Mouse (Mus musculus): ENCODE measurements at regions not wholly inside any gene's neighbourhood (a gene's known extent, or its start where the extent isn't known, plus 50 kb on each side); places are given as distances from the start of the nearest gene placed in this dataset.
A peak's percentile ranks its signal among the peaks of the same experiment; 100 is the strongest.

GRCm38 (mm10) chr19:21150849-21151248, 121.2 kb upstream of the Zfand5 start:
- intact Hi-C loops (cut with DNase I): no loop called here
- DNase-seq: no peak

DNA sequence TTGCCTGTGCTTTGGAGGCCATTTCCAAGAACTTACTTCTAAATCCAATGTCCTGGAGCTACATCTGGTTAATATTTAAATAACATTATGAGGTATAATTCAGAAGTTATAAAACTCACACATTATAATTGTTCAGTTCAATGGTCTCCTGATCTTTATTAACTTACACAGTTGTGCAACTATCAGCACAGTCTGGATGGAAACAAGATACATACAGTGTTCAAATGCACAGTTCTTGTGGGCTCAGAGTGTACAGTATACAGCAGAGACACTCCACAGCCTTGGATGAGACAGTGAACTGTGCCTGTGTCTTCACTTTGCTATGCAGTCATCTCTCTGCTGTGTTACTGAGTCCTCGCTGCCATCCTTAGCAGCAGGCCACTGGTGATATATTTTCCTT, 121.8 kb upstream of the Zfand5 start:
- no peak for DNase-seq
- intact Hi-C loops (cut with DNase I): no loop called here

GRCm38 (mm10) chr19:21146860-21147390, 125.2 kb upstream of the Zfand5 start:
- intact Hi-C loops (cut with DNase I): no loop called here
- DNase-seq: no peak

GRCm38 (mm10) chr19:21144659-21145283, 127.3 kb upstream of the Zfand5 start:
- intact Hi-C loops (cut with DNase I): no loop called here
- peak; percentile 14 to 16 for DNase-seq

DNA sequence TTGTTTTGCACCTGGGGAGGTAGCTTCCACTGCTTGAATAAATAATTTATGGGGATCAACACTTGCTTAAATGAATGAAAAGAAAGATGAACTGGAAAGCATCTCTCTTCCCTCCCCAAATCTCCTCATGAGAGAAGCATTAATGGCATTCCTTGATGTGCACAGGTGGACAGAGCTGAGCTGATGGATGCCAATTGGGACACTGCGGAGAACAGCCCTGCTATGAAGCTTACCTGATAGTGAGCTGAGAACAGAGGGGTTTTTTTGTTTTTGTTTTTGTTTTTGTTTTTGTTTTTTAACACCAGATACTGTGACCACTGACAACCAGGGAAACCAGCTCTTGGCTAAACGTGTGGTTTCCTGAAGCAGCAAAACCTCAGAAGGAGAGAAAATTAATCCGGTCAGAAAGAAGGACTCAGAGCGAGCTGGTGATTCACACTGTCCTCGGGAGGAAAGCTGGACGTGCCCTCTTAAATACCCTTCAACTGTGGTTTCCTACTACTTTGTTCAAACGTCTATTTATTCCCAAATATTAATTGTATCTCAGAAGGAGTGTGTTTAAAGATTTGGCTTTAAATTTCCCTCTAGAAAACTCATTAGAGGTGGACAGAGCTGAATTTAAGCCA, 128.0 kb upstream of the Zfand5 start:
- DNase-seq: no peak
- intact Hi-C loops (cut with DNase I): no loop called here

DNA sequence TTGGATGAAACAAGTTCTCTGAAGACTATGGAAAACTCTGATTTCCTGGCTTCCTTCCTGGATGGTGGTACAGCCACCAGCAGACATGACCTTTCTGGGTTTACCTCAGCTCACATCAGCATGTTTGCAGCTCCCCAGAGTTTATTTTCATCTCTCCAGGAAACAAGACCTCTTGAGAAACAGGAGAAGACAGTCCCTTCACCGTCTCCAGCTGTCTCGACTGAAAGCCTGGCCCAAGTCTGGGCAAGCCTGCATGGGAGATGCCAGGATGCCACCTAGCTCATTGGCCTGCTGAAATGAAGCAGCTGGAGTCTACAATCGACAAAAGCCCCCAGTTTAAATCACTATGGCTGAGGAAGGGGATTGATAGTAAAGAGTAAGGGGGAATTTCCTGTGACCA, 131.6 kb upstream of the Zfand5 start:
- intact Hi-C loops (cut with DNase I): no loop called here
- no peak for DNase-seq

DNA sequence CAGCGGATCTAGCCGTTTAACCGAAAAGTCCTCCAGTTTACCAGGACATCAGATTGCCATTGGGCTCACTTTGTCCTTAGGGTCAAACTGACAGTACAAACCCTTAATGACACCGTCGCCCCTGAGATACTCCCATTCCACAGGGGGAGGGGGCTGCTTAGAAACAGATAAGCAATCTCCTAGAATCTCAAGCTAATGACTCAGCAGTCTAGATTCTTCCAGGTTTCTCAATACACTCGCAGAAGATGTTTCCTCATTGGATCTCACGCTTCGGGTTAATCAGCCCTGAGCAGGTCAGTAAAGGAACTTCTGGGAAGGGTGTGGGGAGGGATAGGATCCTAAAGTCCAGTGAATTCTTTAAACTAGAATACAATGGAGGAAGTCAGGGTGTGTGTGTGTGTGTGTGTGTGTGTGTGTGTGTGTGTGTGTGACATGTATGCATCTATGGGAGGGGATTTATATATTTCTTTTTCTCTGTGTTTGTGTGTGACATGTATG, 133.0 kb upstream of the Zfand5 start:
- intact Hi-C loops (cut with DNase I): no loop called here
- no peak for DNase-seq

GRCm38 (mm10) chr19:21136756-21137155, 135.3 kb upstream of the Zfand5 start:
- intact Hi-C loops (cut with DNase I): no loop called here
- DNase-seq: no peak

DNA sequence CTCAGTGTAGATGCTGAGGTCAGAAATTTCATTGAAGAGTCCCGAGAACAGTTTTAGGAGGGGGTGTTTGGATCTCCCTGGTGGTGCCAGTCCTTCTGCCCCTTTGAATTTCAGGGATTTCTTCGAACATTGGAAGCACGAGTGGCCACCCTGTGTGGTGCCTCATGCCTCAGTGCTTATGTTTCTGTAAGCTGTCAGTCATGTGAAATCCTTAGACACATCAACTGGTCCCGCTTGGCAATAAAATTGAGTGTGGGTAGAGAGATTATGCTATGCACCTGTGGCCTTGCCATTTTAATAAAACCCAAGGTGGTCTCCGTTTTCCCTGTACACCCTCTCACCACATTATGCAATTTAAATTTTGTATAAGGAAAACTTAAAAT, 136.1 kb upstream of the Zfand5 start:
- no peak for DNase-seq
- intact Hi-C loops (cut with DNase I): no loop called here

DNA sequence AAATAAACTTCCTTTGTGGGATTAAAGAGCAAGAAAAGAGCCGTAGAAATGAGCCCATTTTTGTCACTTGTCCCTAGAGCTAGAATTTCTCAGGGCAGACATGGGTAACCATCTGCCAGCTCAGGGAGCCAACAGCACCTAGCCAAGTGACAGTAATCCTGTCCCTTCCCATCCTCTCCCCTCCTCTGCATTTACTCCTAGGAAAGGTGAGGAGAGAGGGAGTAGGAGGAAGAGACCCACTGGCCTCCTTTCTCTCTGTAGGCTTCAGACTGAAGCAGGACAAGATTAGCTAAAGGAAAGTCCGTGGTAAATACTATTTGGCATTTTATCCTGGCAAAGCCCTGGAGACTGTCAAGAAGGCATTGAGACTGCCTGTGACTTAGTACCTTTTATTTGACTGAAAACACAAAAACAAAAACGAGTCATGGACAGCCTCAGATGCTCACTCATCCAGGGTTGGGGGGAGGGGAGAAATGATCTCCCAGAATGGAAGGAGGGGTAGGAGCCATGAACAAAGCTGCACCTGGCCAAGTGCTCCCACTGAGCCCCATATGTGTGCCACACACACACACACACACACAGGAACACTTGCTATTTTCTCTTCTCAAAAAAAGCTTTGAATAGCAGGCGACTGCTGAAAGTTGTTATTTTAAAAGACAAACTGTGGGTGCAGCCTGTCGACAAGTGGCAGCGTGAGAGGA, 136.6 kb upstream of the Zfand5 start:
- DNase-seq: no peak
- intact Hi-C loops (cut with DNase I): no loop called here

- intact Hi-C loops (cut with DNase I): loop anchor here (5.0 kb wide), 1 partner anchor 92 kb away; no protein-coding TSS in a partner anchor
- no peak for DNase-seq
Observed at GRCm38 (mm10) chr19:21129653-21130052, 142.4 kb upstream of the Zfand5 start.

GRCm38 (mm10) chr19:21127079-21127745, 144.9 kb upstream of the Zfand5 start:
- intact Hi-C loops (cut with DNase I): loop anchor here (5.0 kb wide), 1 partner anchor 90 kb away; no protein-coding TSS in a partner anchor

DNA sequence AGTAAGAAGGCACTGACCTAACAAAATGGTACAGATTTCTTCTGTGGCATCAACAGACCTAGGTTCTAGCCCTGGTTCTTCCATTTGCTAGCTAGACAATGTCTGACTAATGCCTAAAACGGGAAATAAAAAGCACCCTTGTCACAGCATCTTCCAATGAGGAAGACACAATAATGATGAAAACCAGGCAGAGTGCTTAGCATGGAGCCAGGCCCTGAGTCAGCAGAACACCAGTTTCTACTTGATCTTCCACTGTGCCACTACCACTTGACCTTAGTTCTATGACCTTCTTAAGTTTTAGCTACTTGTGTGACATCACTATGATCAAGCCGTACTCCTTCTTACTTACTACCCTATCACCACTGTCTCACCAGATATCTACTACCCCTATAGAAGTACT, 145.4 kb upstream of the Zfand5 start:
- intact Hi-C loops (cut with DNase I): loop anchor here (5.0 kb wide), 1 partner anchor 89 kb away; no protein-coding TSS in a partner anchor
- no peak for DNase-seq

More at GRCm38 (mm10) chr19:21127079-21127745, 144.9 kb upstream of the Zfand5 start:
- peak in 1 of 2 experiments; percentile 6 for DNase-seq

DNA sequence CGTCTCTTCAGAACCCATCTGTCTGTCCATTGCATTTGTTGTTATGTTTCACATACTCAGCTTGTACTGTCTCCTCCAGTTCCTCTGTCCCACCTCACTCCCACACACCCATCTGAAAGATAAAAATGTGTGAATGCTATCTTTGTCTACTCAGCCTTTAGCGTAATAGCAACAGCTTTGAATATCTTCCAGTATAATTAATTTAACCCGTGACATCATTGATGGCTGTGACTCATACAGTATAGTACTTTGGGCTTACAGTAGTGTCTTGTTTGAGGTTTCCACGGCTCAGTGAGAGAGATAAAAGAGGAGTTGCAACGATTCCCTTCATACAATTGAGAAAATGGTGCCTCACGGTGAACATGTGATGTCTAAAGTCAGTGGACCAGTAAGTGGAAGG, 152.6 kb upstream of the Zfand5 start:
- no peak for DNase-seq
- intact Hi-C loops (cut with DNase I): no loop called here

DNA sequence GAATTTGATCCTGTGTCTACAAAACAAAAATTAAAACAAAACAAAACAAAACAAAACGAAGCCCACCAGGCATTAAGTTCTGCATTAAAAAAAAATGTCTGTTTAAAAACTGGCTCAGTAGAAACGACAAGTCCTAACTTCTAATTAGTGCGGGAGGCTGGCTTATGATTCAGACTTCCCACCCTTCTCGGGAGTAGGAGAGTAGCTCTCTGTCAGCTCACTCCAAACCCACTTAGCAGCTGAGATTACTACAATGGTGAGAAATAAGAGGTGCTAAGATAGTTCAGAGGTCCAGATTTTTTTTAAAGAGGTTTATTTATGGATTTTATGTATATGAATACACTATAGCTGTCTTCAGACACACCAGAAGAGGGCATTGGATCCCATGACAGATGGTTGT, 153.3 kb upstream of the Zfand5 start:
- intact Hi-C loops (cut with DNase I): no loop called here
- DNase-seq: no peak

GRCm38 (mm10) chr19:21115693-21116092, 156.4 kb upstream of the Zfand5 start:
- no peak for DNase-seq
- intact Hi-C loops (cut with DNase I): no loop called here

DNA sequence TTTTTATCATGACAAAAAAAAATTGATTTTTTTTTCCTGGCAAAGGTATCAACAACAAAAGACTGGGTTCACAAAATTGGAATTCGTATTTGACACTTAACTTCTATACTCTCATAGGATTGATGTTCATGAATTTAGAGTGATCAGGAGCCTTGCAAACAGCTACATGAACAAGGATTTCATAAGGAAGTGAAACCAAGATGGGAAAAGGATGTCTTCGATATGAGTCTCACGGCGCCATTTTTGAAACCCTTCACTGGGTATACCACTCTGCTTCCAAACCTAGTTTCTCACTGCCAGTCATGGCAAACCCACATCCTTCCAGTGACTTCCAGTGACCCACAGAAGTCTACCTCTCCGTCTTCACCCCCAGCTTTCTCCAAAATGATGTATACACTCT, 157.8 kb upstream of the Tmc1 start:
- DNase-seq: no peak
- intact Hi-C loops (cut with DNase I): no loop called here

GRCm38 (mm10) chr19:21108311-21108710, 154.3 kb upstream of the Tmc1 start:
- intact Hi-C loops (cut with DNase I): no loop called here
- DNase-seq: no peak

GRCm38 (mm10) chr19:21107741-21108140, 153.7 kb upstream of the Tmc1 start:
- DNase-seq: no peak
- intact Hi-C loops (cut with DNase I): no loop called here

- intact Hi-C loops (cut with DNase I): no loop called here
- no peak for DNase-seq
Observed at GRCm38 (mm10) chr19:21107275-21107674, 153.3 kb upstream of the Tmc1 start.

DNA sequence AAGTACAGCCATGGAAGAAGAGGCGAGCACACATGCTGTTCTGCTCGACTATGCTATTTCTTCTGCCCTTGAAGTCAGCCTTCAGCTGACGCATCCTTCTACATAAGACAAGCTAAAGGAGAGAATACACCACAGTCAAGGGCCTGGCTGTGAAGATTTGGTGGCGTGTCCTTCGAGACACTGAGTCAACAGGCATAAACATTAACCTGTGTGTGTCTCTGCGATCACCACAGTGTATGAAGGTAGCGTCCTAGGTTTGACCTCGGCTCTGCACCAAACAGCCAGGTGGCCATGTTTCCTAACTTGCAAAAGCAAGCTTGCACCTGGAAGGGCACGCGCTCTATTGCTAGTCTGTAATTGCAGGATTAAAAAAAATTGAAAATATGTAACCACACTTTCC, 152.8 kb upstream of the Tmc1 start:
- no peak for DNase-seq
- intact Hi-C loops (cut with DNase I): no loop called here
